Mouse (Mus musculus) duodenum, adult 2 months (tissue): Measurements from ENCODE around the gene Tgfb1i1. TPM values are rescaled to one million over a fixed set of nuclear protein-coding genes. Genes with fewer than 3 reads are reported as not detected.

Experiments
- polyA plus RNA-seq: library from polyadenylated mRNA; depleted of rRNA; stranded (reverse); fragments of >200 nt; gene quantifications from 2 replicates; pipeline ENCODE4 v1.2.3, GENCODE M21; 2012; ENCODE audit warnings: low replicate concordance; rRNA removed

The Tgfb1i1 gene
- 49.0 and 70.7 TPM in 2 replicates for polyA plus RNA-seq

GRCm38 (mm10) chr7:128246496-128247391 lies at the start of gene Tgfb1i1:
Gene Tgfb1i1 (plus strand): TSS chr7:128246812.

GRCm38 (mm10) chr7:128206152-128206551 lies 40.5 kb upstream of the Tgfb1i1 start, which contains the start of gene Cox6a2:
Gene Cox6a2 (minus strand): TSS chr7:128206387.

GRCm38 (mm10) chr7:128236856-128237592 lies 9.6 kb upstream of the Tgfb1i1 start, which contains the start of gene Armc5:
Gene Armc5 (plus strand): TSS chr7:128237342.

GRCm38 (mm10) chr7:128237927-128238778 lies 8.5 kb upstream of the Tgfb1i1 start, which contains the start of gene 9130023H24Rik:
Gene 9130023H24Rik (minus strand): TSS chr7:128238031.

DNA sequence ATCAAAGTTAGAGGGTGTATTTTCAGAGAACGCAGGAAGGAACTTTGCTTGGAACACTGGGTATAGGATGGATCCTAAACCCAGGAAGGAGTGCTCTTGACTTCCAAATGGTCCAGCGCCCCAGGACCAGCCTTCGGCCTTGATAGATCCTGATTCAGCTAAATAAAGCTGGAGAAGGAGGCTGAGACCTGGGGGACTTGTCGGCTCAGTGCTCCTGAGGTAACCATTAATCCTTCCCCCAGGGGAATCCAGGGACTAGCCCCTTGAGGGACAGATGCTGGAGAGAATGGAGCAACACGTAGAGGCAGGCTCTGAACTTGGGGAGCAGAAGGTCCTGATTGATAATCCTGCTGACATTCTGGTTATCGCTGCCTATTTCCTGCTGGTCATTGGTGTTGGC lies 18.8 kb downstream of the Tgfb1i1 start, which contains the start of gene Slc5a2:
TSS of gene Slc5a2 (plus strand) at position 247 of the 400 bp plus-strand sequence.

DNA sequence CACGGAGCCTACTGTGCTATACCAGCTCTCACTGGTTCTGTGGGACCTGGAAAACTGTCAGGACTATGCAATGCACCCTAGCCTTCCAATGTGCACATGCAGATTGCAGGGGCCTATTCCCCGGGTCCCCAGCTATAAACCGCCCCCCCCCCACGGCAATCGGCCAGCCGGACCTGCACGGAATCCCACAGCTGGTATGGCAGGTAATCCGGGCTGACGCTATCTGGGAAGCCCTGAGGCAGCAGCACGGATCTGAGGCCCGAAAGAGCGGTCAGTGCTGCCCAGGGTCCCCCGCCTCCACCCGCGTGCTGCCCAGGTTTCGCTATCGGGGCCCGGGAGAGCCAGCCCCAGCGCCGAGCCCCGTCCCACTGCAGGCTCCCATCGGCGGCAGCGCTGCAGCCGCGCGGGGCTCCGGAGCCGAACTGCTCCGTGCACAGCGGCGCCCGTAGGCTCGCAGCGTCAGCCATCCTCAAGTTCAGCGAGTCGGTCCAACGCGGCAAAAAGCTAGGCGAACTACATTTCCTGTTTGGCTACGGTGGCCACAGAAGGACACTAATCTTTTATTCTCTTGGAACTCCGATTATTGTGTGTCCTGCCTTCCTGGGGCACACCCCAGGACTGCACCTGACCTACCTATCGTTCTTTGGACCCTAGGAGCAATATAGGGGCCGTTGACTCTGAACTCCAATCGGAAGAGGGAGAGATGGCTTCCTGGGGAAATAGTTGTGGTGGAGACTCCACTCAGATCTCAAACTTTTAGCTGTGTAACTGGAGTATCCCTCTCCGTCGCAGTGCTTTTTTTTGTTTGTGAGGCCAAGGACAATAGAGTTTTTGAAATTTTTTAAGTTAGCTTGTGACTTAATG lies 51.2 kb downstream of the Tgfb1i1 start, which contains the start of gene BC017158:
TSS of gene BC017158 (minus strand) at position 554 of the 864 bp plus-strand sequence.

Other genes starting within 250 kb of the Tgfb1i1 start
- gene Trim72, start 242.9 kb upstream of the Tgfb1i1 start, polyA plus RNA-seq, result 7.3 and 7.8 TPM in 2 replicates
- gene Itgam, start 184.2 kb upstream of the Tgfb1i1 start, polyA plus RNA-seq, result 2.8 TPM in 2 replicates
- 0.04 TPM in 1 of 2 replicates, not detected in the other for gene Gm49368, start 184.1 kb upstream of the Tgfb1i1 start, polyA plus RNA-seq
- 2.2 and 5.2 TPM in 2 replicates for gene Itgax, start 117.3 kb upstream of the Tgfb1i1 start, polyA plus RNA-seq
- 0.95 and 1.9 TPM in 2 replicates for gene Itgad, start 92.4 kb upstream of the Tgfb1i1 start, polyA plus RNA-seq
- gene Cox6a2, start 40.4 kb upstream of the Tgfb1i1 start, polyA plus RNA-seq, result 1.7 and 4.1 TPM in 2 replicates
- 35.2 and 59.5 TPM in 2 replicates for gene Armc5, start 9.5 kb upstream of the Tgfb1i1 start, polyA plus RNA-seq
- 0.63 and 0.82 TPM in 2 replicates for gene 9130023H24Rik, start 8.8 kb upstream of the Tgfb1i1 start, polyA plus RNA-seq
- 0.20 and 0.23 TPM in 2 replicates for gene Slc5a2, start 18.8 kb downstream of the Tgfb1i1 start, polyA plus RNA-seq
- gene BC017158, start 51.4 kb downstream of the Tgfb1i1 start, polyA plus RNA-seq, result 69.4 and 92.1 TPM in 2 replicates
- gene Rgs10, start 171.9 kb downstream of the Tgfb1i1 start, polyA plus RNA-seq, result 6.9 and 9.4 TPM in 2 replicates
- 9.5 and 12.0 TPM in 2 replicates for gene Tial1, start 214.9 kb downstream of the Tgfb1i1 start, polyA plus RNA-seq